Mouse (Mus musculus) neural tube, embryonic 13.5 days (tissue): ENCODE data around the gene Atp8b4. TPM values are rescaled to one million over a fixed set of nuclear protein-coding genes. Genes with fewer than 3 reads are reported as not detected.

Experiments used
- ATAC-seq: fragments of 200-750 bp; cut with Nextera tagmentation; 2 replicates; pipeline ENCODE4 v1.8.0; 2017; ENCODE audit warnings: low read depth, mild to moderate bottlenecking, moderate TSS enrichment, moderate library complexity
- H3K27ac ChIP-seq: fragments of 300-500 bp; sonication (generic); replicated peaks from 2 replicates; pipeline ENCODE4 v1.5.1; 2015; ENCODE audit warnings: moderate library complexity, mild to moderate bottlenecking, inconsistent platforms
- H3K27me3 ChIP-seq: fragments of 300-500 bp; sonication (generic); 2 replicates; pipeline ENCODE4 v1.6.1; 2015; ENCODE audit warnings: mild to moderate bottlenecking, inconsistent platforms
- H3K36me3 ChIP-seq: fragments of 300-500 bp; sonication (generic); 2 replicates; pipeline ENCODE4 v1.6.1; 2015; ENCODE audit warnings: mild to moderate bottlenecking, inconsistent platforms
- H3K4me1 ChIP-seq: fragments of 300-500 bp; sonication (generic); replicated peaks from 2 replicates; pipeline ENCODE4 v1.6.1; 2015; ENCODE audit warnings: inconsistent platforms
- H3K4me2 ChIP-seq: fragments of 300-500 bp; sonication (generic); 2 replicates; pipeline ENCODE4 v1.6.1; 2015; ENCODE audit warnings: inconsistent platforms, mild to moderate bottlenecking, moderate library complexity
- H3K4me3 ChIP-seq: fragments of 300-500 bp; sonication (generic); 2 replicates; pipeline ENCODE4 v1.5.1; 2015; ENCODE audit warnings: mild to moderate bottlenecking, inconsistent platforms
- H3K9ac ChIP-seq: fragments of 300-500 bp; sonication (generic); 2 replicates; pipeline ENCODE4 v1.6.1; 2015; ENCODE audit warnings: moderate library complexity, mild to moderate bottlenecking, inconsistent platforms
- H3K9me3 ChIP-seq: fragments of 300-500 bp; sonication (generic); 2 replicates; pipeline ENCODE4 v1.6.1; 2016; ENCODE audit warnings: inconsistent platforms
- WGBS: fragments of 180-500 bp; shearing (Covaris S2); methylation state at CpG from one replicate; pipeline ENCODE4 v1.1.7; 2015; 5-methylcytosine and 5-hydroxymethylcytosine counted together
- polyA plus RNA-seq: library from polyadenylated mRNA; unstranded; fragments of >200 nt; fragmentation: Nextera tagmentation; extraction: Ambion mirVana; gene quantifications from 2 replicates; pipeline ENCODE4 v1.2.1, GENCODE M21; 2015

Gene Atp8b4
- polyA plus RNA-seq, 1 experiment from 2014 or later = not detected

GRCm38 (mm10) chr2:126302381-126302780 lies 198.1 kb downstream of the Atp8b4 start:
- H3K27ac ChIP-seq = no peak overlapping the region
- no peaks in the 10 kb centered on the region for H3K9me3 ChIP-seq
- H3K36me3 ChIP-seq = no peaks in the 10 kb centered on the region
- H3K9ac ChIP-seq = no peak overlapping the region
- WGBS = 61% methylated on average over 3 of the region's 3 CpGs
- H3K27me3 ChIP-seq = no peaks in the 10 kb centered on the region
- no peak for ATAC-seq
- H3K4me2 ChIP-seq = no peak overlapping the region
- H3K4me3 ChIP-seq = no peak overlapping the region
- H3K4me1 ChIP-seq = no peaks in the 10 kb centered on the region

- Histone ChIP-seq H3K4me3 (no peak overlapping the region), H3K27me3 (no peaks in the 10 kb centered on the region), H3K4me1 (no peaks in the 10 kb centered on the region), H3K4me2 (no peak overlapping the region), H3K36me3 (no peaks in the 10 kb centered on the region), H3K27ac (no peak overlapping the region), H3K9ac (no peak overlapping the region), H3K9me3 (no peaks in the 10 kb centered on the region)
- 81% methylated on average over 7 of the region's 7 CpGs for WGBS
- ATAC-seq = no peak
Observed at GRCm38 (mm10) chr2:126290702-126291101, 209.8 kb downstream of the Atp8b4 start.

- Histone ChIP-seq H3K4me3 (no peak overlapping the region), H3K27me3 (no peaks in the 10 kb centered on the region)
- no peak for ATAC-seq
Observed at GRCm38 (mm10) chr2:126287942-126288341, 212.5 kb downstream of the Atp8b4 start.

GRCm38 (mm10) chr2:126286420-126286819 lies 214.1 kb downstream of the Atp8b4 start:
- Histone ChIP-seq H3K4me2 (no peak overlapping the region), H3K9me3 (no peaks in the 10 kb centered on the region), H3K4me1 (no peaks in the 10 kb centered on the region), H3K9ac (no peak overlapping the region), H3K4me3 (no peak overlapping the region), H3K27me3 (no peaks in the 10 kb centered on the region), H3K27ac (no peak overlapping the region), H3K36me3 (no peaks in the 10 kb centered on the region)
- ATAC-seq = no peak
- WGBS = 83% methylated on average over 7 of the region's 7 CpGs

More at GRCm38 (mm10) chr2:126287942-126288341, 212.5 kb downstream of the Atp8b4 start:
- Histone ChIP-seq H3K9ac (no peak overlapping the region), H3K27ac (no peak overlapping the region), H3K36me3 (no peaks in the 10 kb centered on the region), H3K4me1 (no peaks in the 10 kb centered on the region), H3K9me3 (no peaks in the 10 kb centered on the region), H3K4me2 (no peak overlapping the region)
- WGBS = 95% methylated on average over 5 of the region's 5 CpGs

GRCm38 (mm10) chr2:126284071-126284470 lies 216.4 kb downstream of the Atp8b4 start:
- H3K27ac ChIP-seq = no peak overlapping the region
- no peaks in the 10 kb centered on the region for H3K9me3 ChIP-seq
- no peaks in the 10 kb centered on the region for H3K27me3 ChIP-seq
- no peak overlapping the region for H3K4me3 ChIP-seq
- no peaks in the 10 kb centered on the region for H3K4me1 ChIP-seq
- no peaks in the 10 kb centered on the region for H3K36me3 ChIP-seq
- H3K9ac ChIP-seq = no peak overlapping the region
- no peak for ATAC-seq
- WGBS = 87% methylated on average over 6 of the region's 6 CpGs
- no peak overlapping the region for H3K4me2 ChIP-seq

GRCm38 (mm10) chr2:126283086-126283485 lies 217.4 kb downstream of the Atp8b4 start:
- Histone ChIP-seq H3K9me3 (no peaks in the 10 kb centered on the region), H3K4me2 (no peak overlapping the region), H3K9ac (no peak overlapping the region), H3K27ac (no peak overlapping the region), H3K4me1 (no peaks in the 10 kb centered on the region), H3K27me3 (no peaks in the 10 kb centered on the region), H3K4me3 (no peak overlapping the region), H3K36me3 (no peaks in the 10 kb centered on the region)
- WGBS = 66% methylated on average over 3 of the region's 3 CpGs
- ATAC-seq = no peak

GRCm38 (mm10) chr2:126275511-126275910 lies 225.0 kb downstream of the Atp8b4 start:
- no peaks in the 10 kb centered on the region for H3K27me3 ChIP-seq
- WGBS = 81% methylated on average over 3 of the region's 3 CpGs
- no peak overlapping the region for H3K9ac ChIP-seq
- no peak overlapping the region for H3K4me3 ChIP-seq
- H3K4me2 ChIP-seq = no peak overlapping the region
- H3K27ac ChIP-seq = no peak overlapping the region
- no peak for ATAC-seq
- H3K36me3 ChIP-seq = no peaks in the 10 kb centered on the region
- no peaks in the 10 kb centered on the region for H3K9me3 ChIP-seq
- H3K4me1 ChIP-seq = no peaks in the 10 kb centered on the region

GRCm38 (mm10) chr2:126274826-126275405 lies 225.6 kb downstream of the Atp8b4 start:
- Histone ChIP-seq H3K4me1 (no peaks in the 10 kb centered on the region), H3K9ac (no peak overlapping the region), H3K27ac (no peak overlapping the region), H3K4me3 (no peak overlapping the region), H3K36me3 (no peaks in the 10 kb centered on the region), H3K4me2 (no peak overlapping the region), H3K9me3 (no peaks in the 10 kb centered on the region), H3K27me3 (no peaks in the 10 kb centered on the region)
- 91% methylated on average over 3 of the region's 3 CpGs for WGBS
- ATAC-seq = no peak

- no peak for ATAC-seq
- Histone ChIP-seq H3K4me1 (no peaks in the 10 kb centered on the region), H3K9me3 (no peaks in the 10 kb centered on the region), H3K27me3 (no peaks in the 10 kb centered on the region), H3K36me3 (no peaks in the 10 kb centered on the region), H3K27ac (no peak overlapping the region), H3K4me2 (no peak overlapping the region), H3K9ac (no peak overlapping the region), H3K4me3 (no peak overlapping the region)
- WGBS = 92% methylated on average over 3 of the region's 3 CpGs
Observed at GRCm38 (mm10) chr2:126274311-126274710, 226.2 kb downstream of the Atp8b4 start.

Other genes with a start within 250 kb of the Atp8b4 start
- 6.0 and 7.0 TPM in 2 replicates for gene Slc27a2, start 51.7 kb upstream of the Atp8b4 start, polyA plus RNA-seq
- 0.15 and 0.58 TPM in 2 replicates for gene Hdc, start 118.6 kb upstream of the Atp8b4 start, polyA plus RNA-seq
- gene Gabpb1, start 175.7 kb upstream of the Atp8b4 start, polyA plus RNA-seq = 47.9 and 55.3 TPM in 2 replicates
- 31.5 and 35.7 TPM in 2 replicates for gene Usp8, start 206.7 kb upstream of the Atp8b4 start, polyA plus RNA-seq